ENCODE assay signal across 19 mouse cellular contexts in the genomic region with DNA sequence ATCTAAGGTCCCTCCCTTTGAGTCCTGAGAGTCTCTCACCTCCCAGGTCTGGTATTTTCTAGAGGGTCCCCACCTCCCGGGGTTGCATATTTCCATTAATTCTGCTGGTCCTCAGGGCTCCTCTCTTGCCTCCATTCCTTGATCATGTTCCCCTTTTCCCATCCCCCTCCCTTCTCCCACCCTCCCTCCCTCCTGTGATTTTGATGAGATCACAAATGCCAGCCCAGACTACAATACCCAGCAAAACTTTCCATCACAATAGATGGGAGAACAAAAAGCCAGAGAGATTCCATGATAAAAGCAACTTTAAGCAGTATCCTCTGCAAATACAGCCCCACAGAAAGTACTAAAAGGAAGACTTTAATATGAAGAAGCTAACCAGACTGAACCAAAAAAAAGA.
"Had no signal": no experiment of that assay in that cellular context is flagged by ENCODE, and none has a peak within 500 bp of the region (broad histone marks: within the 10 kb centered on the region; RNA-seq: fewer than 3 reads in every experiment).

No protein-coding gene starts in this region.

- H3K27ac ChIP-seq: midbrain, embryonic 10.5 days; midbrain, embryonic 12.5 days; neural tube, embryonic 13.5 days; neural tube, embryonic 15.5 days had no signal

- ATAC-seq: midbrain, embryonic 16.5 days had no signal

- DNase-seq: lung, adult 18-20 months; lung, embryonic 14.5 days; lung, postnatal 10 days; lung, postnatal 4 days; midbrain, embryonic 14.5 days; retina, postnatal 1 day; right cerebral cortex, adult 18-20 months; right cerebral cortex, postnatal 25 days; right cerebral cortex, postnatal 4 days; spleen, adult 18-20 months; thymus, adult 18-20 months; thymus, postnatal 14 days; thymus, postnatal 36 days had no signal

- H3K4me1 ChIP-seq: midbrain, embryonic 10.5 days; midbrain, embryonic 12.5 days; neural tube, embryonic 15.5 days had no signal

- H3K9me3 ChIP-seq: midbrain, embryonic 10.5 days; midbrain, embryonic 12.5 days; neural tube, embryonic 13.5 days; neural tube, embryonic 15.5 days had no signal

- H3K27me3 ChIP-seq: midbrain, embryonic 12.5 days; neural tube, embryonic 13.5 days; neural tube, embryonic 15.5 days had no signal

- H3K36me3 ChIP-seq: midbrain, embryonic 10.5 days; midbrain, embryonic 12.5 days; neural tube, embryonic 13.5 days; neural tube, embryonic 15.5 days had no signal

- H3K4me3 ChIP-seq: midbrain, embryonic 10.5 days; midbrain, embryonic 12.5 days; myocyte; neural tube, embryonic 13.5 days; neural tube, embryonic 15.5 days had no signal

- H3K4me2 ChIP-seq: lung, embryonic 14.5 days; midbrain, embryonic 12.5 days; neural tube, embryonic 13.5 days; neural tube, embryonic 15.5 days had no signal

- H3K9ac ChIP-seq: lung, embryonic 14.5 days; midbrain, embryonic 12.5 days; neural tube, embryonic 13.5 days; neural tube, embryonic 15.5 days had no signal
